Mouse (Mus musculus) heart, embryonic 13.5 days (tissue): Measurements from ENCODE around the gene Zfp46. TPM values are rescaled to one million over a fixed set of nuclear protein-coding genes. Genes with fewer than 3 reads are reported as not detected.

ENCODE experiments used
- ATAC-seq: fragments of 200-750 bp; cut with Nextera tagmentation; 2 replicates; pipeline ENCODE4 v1.8.0; 2017; ENCODE audit warnings: moderate TSS enrichment; ENCODE audit not compliant: insufficient number of reproducible peaks, low FRiP score, low TSS enrichment; ENCODE audit errors: extremely low read depth
- H3K27ac ChIP-seq: fragments of 300-500 bp; sonication (generic); replicated peaks from 2 replicates; pipeline ENCODE4 v1.5.1; 2015; ENCODE audit warnings: moderate library complexity, mild to moderate bottlenecking, inconsistent platforms
- H3K27me3 ChIP-seq: fragments of 300-500 bp; sonication (generic); replicated peaks from 2 replicates; pipeline ENCODE4 v1.6.1; 2015; ENCODE audit warnings: mild to moderate bottlenecking, inconsistent platforms
- H3K36me3 ChIP-seq: fragments of 300-500 bp; sonication (generic); 2 replicates; pipeline ENCODE4 v1.6.1; 2015; ENCODE audit warnings: mild to moderate bottlenecking, inconsistent platforms
- H3K4me1 ChIP-seq: fragments of 300-500 bp; sonication (generic); 2 replicates; pipeline ENCODE4 v1.6.1; 2015; ENCODE audit warnings: inconsistent platforms
- H3K4me2 ChIP-seq: fragments of 300-500 bp; sonication (generic); 2 replicates; pipeline ENCODE4 v1.6.1; 2015; ENCODE audit warnings: inconsistent platforms, mild to moderate bottlenecking, moderate library complexity
- H3K4me3 ChIP-seq: fragments of 300-500 bp; sonication (generic); 2 replicates; pipeline ENCODE4 v1.5.1; 2015; ENCODE audit warnings: moderate library complexity, mild to moderate bottlenecking, inconsistent platforms
- H3K9ac ChIP-seq: fragments of 300-500 bp; sonication (generic); 2 replicates; pipeline ENCODE4 v1.6.1; 2015; ENCODE audit warnings: inconsistent platforms, mild to moderate bottlenecking, moderate library complexity
- H3K9me3 ChIP-seq: fragments of 300-500 bp; sonication (generic); 2 replicates; pipeline ENCODE4 v1.6.1; 2016; ENCODE audit warnings: inconsistent platforms
- WGBS: fragments of 180-500 bp; shearing (Covaris S2); methylation state at CpG from one replicate; pipeline ENCODE4 v1.1.7; 2015; ENCODE audit warnings: mixed read lengths; 5-methylcytosine and 5-hydroxymethylcytosine counted together
- polyA plus RNA-seq: library from polyadenylated mRNA; unstranded; fragments of >200 nt; fragmentation: Nextera tagmentation; extraction: Ambion mirVana; gene quantifications from 2 replicates; pipeline ENCODE4 v1.2.1, GENCODE M21; 2015

The Zfp46 gene
- polyA plus RNA-seq, 1 experiment from 2014 or later, result 18.3 TPM

DNA sequence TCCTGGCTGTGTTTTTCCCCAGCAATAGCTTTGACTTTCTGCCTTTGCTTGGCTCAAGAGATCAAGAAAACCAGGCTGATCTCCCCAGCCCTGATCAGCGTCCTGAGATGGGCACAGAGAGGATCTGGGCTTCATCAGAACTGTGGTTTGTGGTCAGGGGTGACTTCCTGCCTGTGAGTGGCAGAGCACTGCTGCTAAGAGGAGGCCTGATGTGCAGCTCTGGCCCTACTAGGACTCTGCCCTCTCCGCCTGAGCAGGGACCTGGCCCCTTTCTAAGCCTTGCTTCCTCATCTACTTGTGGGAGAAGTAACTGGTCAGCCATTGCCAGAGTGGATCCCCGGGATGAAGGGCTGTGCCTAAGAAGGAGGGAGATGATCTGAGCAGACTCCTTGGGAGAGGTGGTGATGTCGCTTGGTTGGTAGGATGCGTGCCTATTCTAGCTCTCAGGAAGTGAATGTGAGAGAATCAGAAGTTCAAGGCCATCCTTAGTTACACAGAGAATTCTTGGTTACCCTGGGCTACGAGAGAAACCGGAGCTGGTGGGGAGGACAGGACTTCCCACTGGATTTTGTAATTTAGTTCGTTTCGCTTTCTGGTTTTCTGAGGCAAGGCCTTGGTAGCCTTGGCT is 17.7 kb upstream of the Zfp46 start:
- Histone ChIP-seq H3K9ac (no peak overlapping the region), H3K4me1 (peaks cover 11% of the 10 kb centered on the region), H3K27ac (no peak overlapping the region), H3K4me2 (no peak overlapping the region), H3K9me3 (no peaks in the 10 kb centered on the region), H3K36me3 (peaks cover 8% of the 10 kb centered on the region), H3K4me3 (no peak overlapping the region), H3K27me3 (no peaks in the 10 kb centered on the region)
- ATAC-seq, result no peak
- WGBS, result 73% methylated on average over 9 of the region's 9 CpGs

DNA sequence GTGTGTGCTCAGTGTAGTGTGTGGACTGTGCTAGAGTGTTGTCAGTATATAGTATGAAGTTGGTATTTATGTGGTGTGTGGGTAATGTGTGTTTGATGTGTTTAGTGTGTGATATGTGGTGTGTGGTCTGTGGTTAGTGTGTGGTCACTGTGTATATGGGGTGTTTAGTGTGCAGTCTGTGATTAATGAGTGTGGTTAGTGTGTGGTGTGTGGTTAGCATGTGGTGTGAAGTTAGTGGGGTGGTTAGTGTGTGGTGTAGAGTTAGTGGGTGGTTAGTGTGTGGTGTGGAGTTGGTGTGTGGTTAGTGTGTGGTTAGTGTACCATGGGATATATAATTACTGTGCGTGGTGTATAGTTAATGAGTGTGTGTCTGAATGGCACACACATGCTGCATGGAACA is 15.6 kb upstream of the Zfp46 start:
- H3K9ac ChIP-seq, result no peak overlapping the region
- peaks cover 20% of the 10 kb centered on the region for H3K9me3 ChIP-seq
- 89% methylated on average over 1 of the region's 1 CpGs for WGBS
- no peak overlapping the region for H3K27ac ChIP-seq
- no peak overlapping the region for H3K4me2 ChIP-seq
- H3K4me3 ChIP-seq, result no peak overlapping the region
- H3K27me3 ChIP-seq, result no peaks in the 10 kb centered on the region
- no peak for ATAC-seq
- H3K36me3 ChIP-seq, result peaks cover 25% of the 10 kb centered on the region
- 0 out of 2 replicates have a peak, but pooled peaks cover 4% of the 10 kb centered on the region for H3K4me1 ChIP-seq

GRCm38 (mm10) chr4:136270648-136271047 is 13.8 kb upstream of the Zfp46 start:
- Histone ChIP-seq H3K27me3 (no peaks in the 10 kb centered on the region), H3K27ac (no peak overlapping the region), H3K9me3 (peaks cover 21% of the 10 kb centered on the region), H3K4me2 (no peak overlapping the region), H3K36me3 (peaks cover 42% of the 10 kb centered on the region), H3K4me1 (0 out of 2 replicates have a peak, but pooled peaks cover 4% of the 10 kb centered on the region), H3K9ac (no peak overlapping the region), H3K4me3 (no peak overlapping the region)
- ATAC-seq, result no peak
- WGBS, result 81% methylated on average over 8 of the region's 8 CpGs

DNA sequence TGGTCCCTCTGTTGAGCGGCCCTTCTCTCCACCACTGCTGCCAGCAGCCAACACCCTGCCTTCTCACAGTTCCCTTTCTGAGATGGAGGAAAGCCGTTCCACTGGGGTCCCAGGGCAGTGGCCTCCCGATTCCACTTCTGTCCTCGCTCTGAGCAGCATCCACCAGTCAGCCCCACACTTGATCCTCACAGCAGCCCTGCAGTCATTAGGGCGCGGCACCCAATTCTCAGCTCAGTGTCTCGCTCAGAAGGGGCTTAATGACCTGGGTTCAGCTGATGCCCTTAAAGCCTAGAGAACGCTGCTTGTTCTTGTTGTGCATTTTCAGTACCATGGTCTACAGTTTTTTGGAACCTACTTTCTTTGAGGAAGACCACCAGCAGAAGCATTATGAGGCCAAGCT is 3.4 kb upstream of the Zfp46 start:
- 70% methylated on average over 8 of the region's 8 CpGs for WGBS
- Histone ChIP-seq H3K9me3 (no peaks in the 10 kb centered on the region), H3K4me1 (peaks cover 33% of the 10 kb centered on the region), H3K36me3 (no peaks in the 10 kb centered on the region), H3K4me3 (no peak overlapping the region), H3K27ac (no peak overlapping the region), H3K9ac (peak overlapping the region; percentile 4; the same call in 1 of the 2 replicates), H3K27me3 (0 out of 2 replicates have a peak, but pooled peaks cover 2% of the 10 kb centered on the region), H3K4me2 (no peak overlapping the region)
- ATAC-seq, result no peak

- Histone ChIP-seq H3K4me3 (no peak overlapping the region), H3K27ac (0 out of 2 replicates have a peak overlapping the region, but pooled peaks have one; percentile 13), H3K27me3 (0 out of 2 replicates have a peak, but pooled peaks cover 2% of the 10 kb centered on the region), H3K9me3 (no peaks in the 10 kb centered on the region), H3K36me3 (peaks cover 1% of the 10 kb centered on the region; the same call in 1 of the 2 replicates), H3K4me1 (peaks cover 37% of the 10 kb centered on the region), H3K4me2 (no peak overlapping the region), H3K9ac (peak overlapping the region; percentile 4; the same call in 1 of the 2 replicates)
- no peak for ATAC-seq
- 43% methylated on average over 9 of the region's 9 CpGs for WGBS
These were observed 2.9 kb upstream of the Zfp46 start for GRCm38 (mm10) chr4:136281611-136282010.

GRCm38 (mm10) chr4:136282621-136283480 is 1.6 kb upstream of the Zfp46 start:
- WGBS, result 45% methylated on average over 10 of the region's 10 CpGs
- peak overlapping the region; percentile 68 for H3K9ac ChIP-seq
- H3K4me3 ChIP-seq, result no peak overlapping the region
- H3K27me3 ChIP-seq, result 0 out of 2 replicates have a peak, but pooled peaks cover 2% of the 10 kb centered on the region
- peaks cover 47% of the 10 kb centered on the region for H3K4me1 ChIP-seq
- peak overlapping the region; percentile 94 for H3K4me2 ChIP-seq
- H3K9me3 ChIP-seq, result no peaks in the 10 kb centered on the region
- peaks cover 14% of the 10 kb centered on the region for H3K36me3 ChIP-seq
- H3K27ac ChIP-seq, result peak overlapping the region; percentile 99
- ATAC-seq, result no peak

GRCm38 (mm10) chr4:136283783-136284182 is 700 bp upstream of the Zfp46 start:
- 44% methylated on average over 2 of the region's 2 CpGs for WGBS
- no peak for ATAC-seq
- peak overlapping the region; percentile 65; the same call in 1 of the 2 replicates for H3K4me3 ChIP-seq

DNA sequence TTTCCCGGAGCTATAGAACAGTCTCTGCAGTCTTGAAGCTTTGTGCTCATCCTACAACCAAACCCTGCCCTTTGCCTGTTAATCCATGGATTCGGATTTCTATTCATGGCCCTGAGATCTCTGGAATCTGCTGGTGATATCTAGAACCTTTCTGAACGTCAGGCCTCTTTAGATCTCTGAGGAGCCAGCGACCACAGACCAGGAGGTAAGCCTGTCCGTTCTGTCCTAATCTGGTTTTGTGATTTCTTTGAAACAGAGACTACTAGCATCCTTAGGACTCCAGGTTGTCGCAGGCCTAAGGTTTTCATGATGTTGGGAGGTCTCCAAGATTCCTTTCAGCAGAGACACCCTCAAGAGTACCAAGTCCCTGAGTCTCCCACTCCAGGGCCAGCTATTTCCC is 408 bp downstream of the Zfp46 start:
- Histone ChIP-seq H3K9ac (peak overlapping the region; percentile 88), H3K27ac (peak overlapping the region; percentile 99), H3K27me3 (no peaks in the 10 kb centered on the region), H3K4me2 (peak overlapping the region; percentile 94), H3K4me3 (peak overlapping the region; percentile 65), H3K4me1 (peaks cover 47% of the 10 kb centered on the region), H3K36me3 (peaks cover 34% of the 10 kb centered on the region), H3K9me3 (peaks cover 8% of the 10 kb centered on the region)
- WGBS, result 15% methylated on average over 6 of the region's 6 CpGs
- no peak for ATAC-seq

More at GRCm38 (mm10) chr4:136283783-136284182, 700 bp upstream of the Zfp46 start:
- H3K4me2 ChIP-seq, result peak overlapping the region; percentile 94
- H3K4me1 ChIP-seq, result peaks cover 47% of the 10 kb centered on the region
- H3K36me3 ChIP-seq, result peaks cover 23% of the 10 kb centered on the region
- H3K9ac ChIP-seq, result peak overlapping the region; percentile 88
- peak overlapping the region; percentile 99 for H3K27ac ChIP-seq
- H3K9me3 ChIP-seq, result peaks cover 4% of the 10 kb centered on the region
- 0 out of 2 replicates have a peak, but pooled peaks cover 2% of the 10 kb centered on the region for H3K27me3 ChIP-seq

- Histone ChIP-seq H3K4me3 (peak overlapping the region; percentile 65), H3K36me3 (peaks cover 39% of the 10 kb centered on the region), H3K4me2 (peak overlapping the region; percentile 94), H3K4me1 (peaks cover 50% of the 10 kb centered on the region), H3K9ac (peak overlapping the region; percentile 88), H3K9me3 (peaks cover 13% of the 10 kb centered on the region), H3K27me3 (no peaks in the 10 kb centered on the region), H3K27ac (peak overlapping the region; percentile 99)
- under 1% methylated on average over 25 of the region's 25 CpGs for WGBS
- ATAC-seq, result peak; percentile 91
These were observed 896 bp downstream of the Zfp46 start for GRCm38 (mm10) chr4:136285348-136285810.

DNA sequence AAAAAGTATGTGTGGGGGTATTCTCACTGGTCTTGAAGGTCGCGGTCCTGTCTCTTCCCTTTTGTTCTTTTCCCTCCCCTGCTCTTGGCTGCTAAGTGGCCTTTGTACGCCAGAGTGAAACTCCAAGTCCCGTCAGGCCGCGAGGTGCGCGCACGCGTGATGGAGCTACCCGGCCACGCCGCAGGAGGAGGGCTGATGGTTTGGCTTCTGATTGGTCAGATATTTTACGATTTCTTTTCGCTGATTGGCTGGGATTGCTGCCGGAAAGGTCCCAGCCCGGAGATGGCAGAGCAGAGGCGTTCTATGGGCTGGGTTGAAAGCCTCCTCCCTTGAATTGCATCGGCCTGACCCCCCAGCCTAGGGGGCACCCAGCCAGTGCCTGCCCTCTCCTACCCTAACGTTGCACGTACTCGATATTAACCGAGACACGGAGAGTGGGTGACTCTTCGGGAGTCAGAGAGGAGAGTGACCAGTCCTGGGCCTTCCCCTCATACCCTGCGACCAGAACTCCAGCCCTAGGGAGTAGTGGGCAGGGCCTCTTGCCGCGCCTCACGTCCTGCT is 1.4 kb downstream of the Zfp46 start:
- WGBS, result under 1% methylated on average over 29 of the region's 29 CpGs
- peaks cover 52% of the 10 kb centered on the region for H3K4me1 ChIP-seq

More for the DNA sequence above, 1.4 kb downstream of the Zfp46 start:
- ATAC-seq, result peak; percentile 76
- Histone ChIP-seq H3K4me2 (peak overlapping the region; percentile 94), H3K9ac (peak overlapping the region; percentile 88), H3K36me3 (peaks cover 44% of the 10 kb centered on the region), H3K4me3 (peak overlapping the region; percentile 65), H3K27ac (peak overlapping the region; percentile 99), H3K27me3 (no peaks in the 10 kb centered on the region), H3K9me3 (peaks cover 14% of the 10 kb centered on the region)
